Mouse (Mus musculus): ENCODE measurements around the gene Gm10663.

Gene Gm10663

GRCm38 (mm10) chr8:65087711-65088110 lies 12.9 kb downstream of the Gm10663 start:
- peak; percentile 13 for DNase-seq (ENCODE audit: low read depth)

DNA sequence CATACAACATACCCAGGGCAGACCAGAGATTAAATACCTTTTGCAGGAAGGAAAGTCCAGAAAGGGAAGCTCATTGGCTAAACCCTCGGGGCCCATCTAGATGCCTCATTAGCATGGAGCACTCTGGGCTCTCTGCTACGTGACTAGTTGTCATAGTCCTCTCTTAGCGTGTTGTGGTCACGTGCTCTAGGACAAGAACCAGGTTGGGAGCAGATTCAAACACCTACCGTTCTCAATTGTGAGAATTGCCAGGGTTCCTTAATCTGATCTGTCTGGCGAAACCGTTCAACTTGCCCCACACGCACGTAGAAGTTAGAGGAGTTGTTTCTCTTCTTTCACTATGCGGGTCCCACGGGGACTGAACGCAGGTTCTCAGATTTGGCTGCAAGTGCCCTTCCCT lies 13.3 kb downstream of the Gm10663 start:
- no peak for DNase-seq (ENCODE audit: low read depth)

GRCm38 (mm10) chr8:65089781-65090180 lies 14.9 kb downstream of the Gm10663 start:
- DNase-seq (ENCODE audit: low read depth), result no peak

- no peak for DNase-seq (ENCODE audit: low read depth)
Observed at GRCm38 (mm10) chr8:65097760-65098415, 23.1 kb downstream of the Gm10663 start.

GRCm38 (mm10) chr8:65099735-65100134 lies 24.9 kb downstream of the Gm10663 start:
- no peak for DNase-seq (ENCODE audit: low read depth)

- DNase-seq (ENCODE audit: low read depth), result no peak
Observed at GRCm38 (mm10) chr8:65103632-65104031, 28.8 kb downstream of the Gm10663 start.

- no peak for DNase-seq (ENCODE audit: low read depth)
Observed at GRCm38 (mm10) chr8:65104041-65104440, 29.2 kb downstream of the Gm10663 start.

- no peak for DNase-seq (ENCODE audit: low read depth)
Observed at GRCm38 (mm10) chr8:65107936-65108718, 33.3 kb downstream of the Gm10663 start.

- no peak for DNase-seq (ENCODE audit: low read depth)
Observed at GRCm38 (mm10) chr8:65108936-65109335, 34.1 kb downstream of the Gm10663 start.

- peak; percentile 91 for DNase-seq (ENCODE audit: low read depth)
Observed at GRCm38 (mm10) chr8:65110285-65110691, 35.5 kb downstream of the Gm10663 start.

DNA sequence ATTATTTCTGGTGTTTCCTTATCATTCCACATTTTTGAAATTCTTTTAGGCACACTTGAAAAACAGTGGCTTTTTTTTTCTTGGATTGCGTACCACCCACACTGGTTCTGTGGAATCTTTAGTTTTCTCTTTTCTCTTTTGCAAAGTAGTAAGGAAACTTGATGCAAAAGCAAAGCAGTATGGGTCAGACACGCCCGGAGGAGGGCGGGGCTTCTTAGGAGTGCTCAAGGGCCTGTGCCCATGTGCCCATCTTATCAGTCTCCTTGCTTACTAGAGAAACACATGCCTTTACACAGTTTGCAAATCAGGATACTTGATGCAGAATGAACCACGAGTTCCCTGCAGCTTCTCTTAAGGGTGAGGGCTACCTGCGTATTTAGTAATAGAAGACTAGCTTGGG lies 37.3 kb downstream of the Gm10663 start:
- no peak for DNase-seq (ENCODE audit: low read depth)

DNA sequence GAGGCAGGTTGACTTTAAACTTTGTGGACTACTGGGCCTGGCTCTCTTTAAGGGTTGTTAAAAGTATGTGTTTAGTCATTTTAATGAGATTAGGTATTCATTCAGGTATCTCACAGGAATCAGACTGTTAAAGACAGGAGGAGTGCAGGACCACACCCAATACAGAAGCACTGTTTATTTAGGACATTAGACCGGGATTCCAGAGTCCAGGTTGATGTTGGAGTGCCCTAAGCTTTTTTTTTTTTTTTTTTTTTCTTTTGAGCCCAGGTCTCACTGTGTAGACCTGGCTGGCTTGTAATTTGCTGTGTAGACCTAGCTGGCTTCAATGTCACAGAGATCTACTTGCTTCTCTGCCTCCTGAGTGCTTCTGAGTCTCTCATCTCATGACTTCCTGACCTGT lies 51.2 kb downstream of the Gm10663 start:
- DNase-seq (ENCODE audit: low read depth), result no peak

GRCm38 (mm10) chr8:65126454-65126853 lies 51.6 kb downstream of the Gm10663 start:
- DNase-seq (ENCODE audit: low read depth), result no peak

Measured in NIH3T3 (cell line).